Mouse (Mus musculus) embryonic stem cell, embryonic (primary cell): ENCODE measurements around the gene Arl4d.

Experiments
- CTCF ChIA-PET, 4 experiments: fragments of 300-600 bp in 2 of 4; fragments of 350-600 bp in 2 of 4; sonication (Branson Sonifier 250); formaldehyde crosslinking; loops; one replicate each; lab custom pipeline; 2022; ENCODE audit warnings: inconsistent platforms in 2 of 4; lab: Charles Lee
- POLR2A ChIA-PET, 4 experiments: fragments of 300-600 bp in 2 of 4; fragments of 350-600 bp in 2 of 4; sonication (Branson Sonifier 250); formaldehyde crosslinking; loops; one replicate each; lab custom pipeline; 2022; ENCODE audit warnings: antibody characterized with exemption in 4 of 4, inconsistent platforms in 1 of 4; lab: Charles Lee

The Arl4d gene

DNA sequence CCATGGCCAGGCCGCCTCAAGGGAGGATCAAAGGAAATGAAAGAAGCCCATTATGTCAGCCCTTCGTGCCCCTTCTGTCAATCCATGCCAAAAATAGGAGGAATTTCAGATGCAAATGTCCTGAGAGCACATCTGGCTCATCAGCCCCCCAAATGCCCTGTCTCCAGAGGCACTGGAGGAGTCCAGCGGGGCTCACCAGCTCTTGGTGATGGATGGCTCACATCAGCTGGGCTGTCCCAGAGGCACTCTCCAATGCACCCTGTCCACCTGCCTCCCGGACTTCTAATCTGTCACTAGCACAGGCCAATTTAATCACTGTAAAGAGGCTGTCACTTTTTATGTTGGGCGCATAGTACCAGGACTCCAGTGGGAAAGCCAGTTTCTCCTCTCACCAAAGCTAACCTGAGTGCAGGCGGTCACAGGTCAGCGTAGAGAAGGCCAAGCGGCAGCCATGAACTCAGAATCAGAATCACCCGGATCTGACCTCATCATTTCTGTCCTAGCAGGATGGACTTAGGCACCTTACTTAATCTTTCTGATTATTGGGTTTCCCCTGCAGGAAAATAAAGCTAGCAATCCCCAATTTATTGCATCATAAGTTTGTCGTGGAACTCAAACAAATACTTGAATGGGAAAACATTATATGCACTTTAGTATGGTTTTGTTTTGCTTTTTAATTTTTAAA, 41.6 kb downstream of the Arl4d start:
- ChIA-PET POLR2A (interaction anchor here in 3 of 4 experiments (1.1 to 3.6 kb wide), 13 partner anchors 8 to 49 kb away, joined by 3 to 16 read pairs (median 7); partner anchors contain the start of genes Arl4d (in 2 of the 3) and Dhx8 (in 1 of the 3)), CTCF (interaction anchor here in 2 of 4 experiments (1.1 to 1.8 kb wide), 2 partner anchors 26 kb away, joined by 3 to 6 read pairs; partner anchors contain the start of gene Dhx8 (in 2 of the 2))

DNA sequence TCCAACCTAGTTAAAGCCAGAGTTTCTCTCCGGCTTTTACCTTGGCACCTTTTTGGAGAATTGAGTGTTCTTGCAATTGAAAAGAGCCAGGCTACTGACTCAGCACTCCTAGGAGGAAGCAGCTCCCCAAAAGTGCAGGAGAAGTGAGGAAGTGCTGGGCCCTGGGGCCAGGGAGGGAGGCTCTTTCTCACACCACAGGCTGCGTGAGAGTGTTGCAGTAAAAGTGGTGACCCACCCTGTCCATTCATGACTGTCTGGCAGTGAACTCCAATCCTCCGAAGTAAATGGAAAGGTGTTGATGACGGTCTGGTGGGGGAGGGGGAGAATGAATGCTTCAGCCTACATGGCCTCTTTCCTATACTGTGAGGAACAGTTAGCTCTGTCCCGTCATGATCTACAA, 43.1 kb downstream of the Arl4d start:
- POLR2A ChIA-PET = interaction anchor here (0.6 to 3.6 kb wide), 32 partner anchors 9 to 81 kb away, joined by 3 to 16 read pairs (median 5); partner anchors contain the start of genes Dhx8 (in 3 of the 4) and Arl4d (in 2 of the 4)
- CTCF ChIA-PET = interaction anchor here (0.9 to 1.8 kb wide), 7 partner anchors 24 to 481 kb away, joined by 3 to 6 read pairs (median 4); partner anchors contain the start of genes Dhx8 (in 2 of the 4) and G6pc3 (in 1 of the 4)

DNA sequence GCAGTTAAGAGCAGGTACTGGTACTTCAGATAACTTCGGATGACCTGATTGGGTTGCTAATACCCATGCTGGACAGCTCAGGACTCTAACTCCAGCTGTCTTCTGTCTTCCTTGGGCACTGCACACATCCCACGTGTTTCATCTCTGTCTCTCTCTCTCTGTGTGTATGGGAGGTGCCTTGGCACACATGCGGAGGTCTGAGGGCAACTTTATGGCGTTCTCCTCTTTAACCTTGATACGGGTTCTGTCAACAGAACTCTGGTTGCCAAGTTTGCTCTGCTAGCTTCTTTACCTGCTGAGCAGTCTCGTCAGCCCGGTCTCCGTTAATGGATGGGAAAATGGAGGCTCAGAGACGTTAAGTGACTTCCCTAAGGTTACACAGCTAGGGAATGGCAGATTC, 47.5 kb downstream of the Arl4d start:
- ChIA-PET POLR2A (interaction anchor here in 3 of 4 experiments (0.5 to 1.9 kb wide), 8 partner anchors 10 to 108 kb away, joined by 3 to 8 read pairs (median 4); partner anchors contain the start of genes Dhx8 (in 2 of the 3) and Arl4d (in 1 of the 3)), CTCF (interaction anchor here in 2 of 4 experiments (0.6 kb wide), 3 partner anchors 52 to 1027 kb away, joined by 3 read pairs; no protein-coding TSS in a partner anchor)

DNA sequence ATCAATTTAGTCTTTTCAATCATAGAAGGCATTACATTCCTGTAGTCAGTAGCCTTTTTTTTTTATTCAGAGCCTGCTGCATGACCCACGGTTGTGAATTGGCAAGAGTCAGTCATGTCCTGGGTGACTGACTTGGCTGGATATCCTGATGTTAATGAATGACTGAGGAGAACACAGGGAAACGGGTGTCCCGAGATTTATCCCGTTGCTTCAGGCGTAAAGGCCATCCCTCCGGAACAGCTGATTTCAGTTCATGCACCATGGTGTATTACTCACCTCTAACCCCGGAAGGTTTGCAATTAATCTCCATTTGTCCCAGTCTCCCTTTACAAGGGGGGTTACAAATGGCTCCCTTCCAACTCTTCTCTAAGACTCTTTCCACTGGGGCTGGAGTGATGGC, 48.7 kb downstream of the Arl4d start:
- ChIA-PET CTCF (interaction anchor here in 1 of 4 experiments (1.1 kb wide), 1 partner anchor 19 kb away, joined by 5 read pairs; the partner anchor contains the start of gene Dhx8), POLR2A (interaction anchor here in 3 of 4 experiments (0.6 to 1.9 kb wide), 6 partner anchors 9 to 196 kb away, joined by 3 to 5 read pairs (median 4); partner anchors contain the start of gene Dhx8 (in 1 of the 3))
